Mouse (Mus musculus): ENCODE data around the gene Fam168a.

The Fam168a gene

DNA sequence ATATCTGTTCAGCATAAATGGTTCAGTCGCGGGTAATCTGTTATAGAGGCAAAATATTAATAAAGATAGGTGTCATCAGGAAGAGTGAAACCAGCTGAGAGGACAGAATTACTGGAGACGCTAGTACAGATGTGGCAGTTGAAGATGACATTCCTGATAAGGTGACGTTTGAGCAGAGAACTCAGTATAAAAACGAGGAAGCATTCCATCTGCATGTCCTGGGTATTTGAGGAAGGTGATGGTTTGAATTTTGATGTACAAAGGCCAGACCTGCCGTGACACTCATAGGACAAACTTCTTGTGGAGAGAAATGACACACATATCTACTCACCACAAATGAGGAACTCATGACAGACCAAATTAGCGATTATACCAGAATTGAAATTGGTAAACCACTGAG is 73.8 kb downstream of the Fam168a start:
- DNase-seq (ENCODE audit: low spot score): no peak

DNA sequence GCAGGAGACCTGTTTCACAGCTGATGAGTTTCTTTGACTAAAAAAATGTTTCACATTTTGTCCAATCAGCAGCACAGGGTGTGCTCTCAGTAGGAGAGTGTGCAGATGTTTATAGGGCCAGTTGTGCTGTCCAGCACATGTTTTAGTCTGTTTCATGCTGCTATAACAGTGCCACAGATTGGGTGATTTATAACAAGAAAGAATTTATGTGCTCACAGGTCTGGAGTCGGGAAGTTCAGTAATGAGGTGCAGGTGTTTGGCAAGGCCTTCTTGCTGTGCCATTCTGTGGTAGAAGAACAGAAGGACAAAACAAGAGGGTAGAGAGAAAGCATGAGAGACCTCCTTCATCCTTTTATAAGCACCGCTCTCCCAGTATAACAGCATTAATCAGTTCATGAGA is 78.2 kb downstream of the Fam168a start:
- no peak for DNase-seq (ENCODE audit: low spot score)

DNA sequence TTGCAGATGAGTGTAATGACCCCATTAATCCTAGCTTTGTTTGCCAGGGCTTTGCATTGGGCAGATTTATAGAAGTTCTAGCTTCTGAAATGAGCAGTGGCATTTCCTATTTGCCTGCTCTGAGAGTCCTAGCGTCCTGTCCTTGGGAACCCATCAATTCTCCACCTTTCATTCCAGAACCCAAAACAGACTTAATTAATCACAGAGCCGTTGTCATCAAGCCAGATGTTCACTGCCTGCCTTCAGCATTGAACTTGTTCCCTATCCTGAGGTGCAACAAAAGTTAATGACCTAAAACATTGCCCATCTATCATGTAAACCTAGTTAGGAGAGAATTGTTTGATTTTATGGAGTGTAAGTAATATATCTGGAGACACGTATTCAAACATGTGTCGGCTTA is 79.0 kb downstream of the Fam168a start:
- DNase-seq (ENCODE audit: low spot score): no peak

DNA sequence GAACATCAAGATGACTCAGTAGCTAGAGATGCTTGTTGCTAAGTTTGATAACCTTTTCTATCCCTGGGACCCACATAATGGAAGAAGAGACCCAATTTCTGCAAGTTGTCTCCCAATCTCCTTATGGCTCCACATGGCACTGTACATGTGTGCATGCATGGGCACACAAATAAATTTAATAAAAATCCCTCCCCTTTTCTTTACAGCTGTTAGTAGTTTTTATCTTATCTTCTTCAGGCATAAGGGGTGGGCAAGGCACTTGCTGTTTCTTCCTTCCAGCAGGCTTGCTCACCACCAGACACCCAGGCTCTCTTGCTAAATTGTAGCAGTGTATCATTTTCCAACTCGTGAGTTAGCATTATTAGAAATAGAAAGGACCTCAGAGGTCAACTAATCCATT is 79.6 kb downstream of the Fam168a start:
- DNase-seq (ENCODE audit: low spot score): no peak

DNA sequence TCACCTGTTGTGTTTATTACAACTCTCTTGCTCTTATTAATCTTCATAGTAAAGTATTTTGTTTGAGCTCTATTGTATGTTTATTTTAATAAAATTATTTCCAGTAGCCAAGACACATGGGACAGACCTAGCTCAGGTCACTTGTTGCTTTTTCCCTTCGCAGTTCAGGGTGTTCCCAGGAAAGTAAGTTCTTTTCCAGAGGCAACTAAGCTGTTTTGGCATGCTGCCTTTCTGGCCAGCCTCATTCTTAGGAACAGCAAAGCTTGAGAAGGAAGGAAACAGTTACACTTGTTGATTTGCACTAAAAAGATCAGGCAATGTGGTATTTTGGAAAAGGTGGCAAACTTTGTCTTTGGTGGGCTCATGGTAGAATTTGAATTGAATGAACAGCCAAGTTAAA is 81.9 kb downstream of the Fam168a start:
- no peak for DNase-seq (ENCODE audit: low spot score)

DNA sequence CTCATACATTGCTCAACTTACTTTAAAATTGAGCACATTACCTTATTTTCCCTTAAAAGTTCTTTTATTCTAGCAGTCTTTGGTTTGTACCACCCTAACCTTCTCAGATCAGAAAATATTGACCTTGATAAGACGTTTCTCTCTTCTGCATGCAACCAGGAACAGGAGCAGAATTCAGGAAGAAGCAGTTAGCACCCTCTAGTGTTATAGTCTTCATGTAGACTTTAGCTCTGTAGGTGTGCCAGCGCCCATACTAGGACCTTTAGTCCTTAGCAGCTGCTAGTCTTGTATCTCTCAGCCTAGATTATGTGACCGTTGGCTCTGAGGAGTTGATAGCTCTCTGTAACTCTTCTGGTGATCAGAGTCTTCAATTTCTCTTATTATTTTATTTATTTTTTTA is 92.4 kb downstream of the Fam168a start:
- DNase-seq (ENCODE audit: low spot score): no peak

DNA sequence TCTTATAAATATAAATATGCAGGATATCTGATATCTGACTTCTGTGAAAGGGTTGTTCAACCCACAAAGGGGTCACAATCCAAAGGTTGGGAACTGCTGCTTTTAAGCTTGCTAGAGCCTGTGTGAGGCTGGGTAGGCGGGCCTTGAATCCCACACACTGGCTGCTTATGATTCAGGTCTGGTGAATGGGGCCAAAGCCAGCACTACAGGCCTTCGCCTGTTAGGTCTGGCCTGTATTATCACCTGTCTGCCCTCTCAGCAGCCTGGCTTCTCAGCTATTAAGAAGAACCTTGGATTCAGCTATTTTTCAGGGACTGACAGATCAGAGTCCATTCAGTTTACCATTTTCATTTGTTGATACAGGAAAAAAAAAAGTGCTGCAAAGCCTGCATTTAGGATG is 99.0 kb downstream of the Fam168a start:
- DNase-seq (ENCODE audit: low spot score): no peak

DNA sequence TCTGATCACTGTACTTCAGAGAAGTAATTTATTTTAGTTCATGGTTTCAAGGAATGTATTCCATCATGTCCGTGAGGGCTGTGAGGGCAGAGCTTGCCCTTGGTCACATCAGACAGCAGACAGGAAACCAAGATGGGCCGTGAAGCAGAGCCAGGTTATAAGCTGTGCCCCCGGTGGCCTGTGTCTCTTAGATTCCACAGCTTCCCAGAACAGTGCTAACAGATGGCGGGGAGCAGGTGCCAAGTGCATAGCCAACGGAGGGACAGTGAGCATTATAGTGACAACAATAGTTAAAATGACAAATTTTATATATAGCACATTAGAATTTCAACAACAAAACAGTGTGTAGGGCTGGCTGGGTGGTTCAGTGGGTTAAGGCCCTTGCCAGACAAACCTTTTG is 105.5 kb downstream of the Fam168a start:
- no peak for DNase-seq (ENCODE audit: low spot score)

DNA sequence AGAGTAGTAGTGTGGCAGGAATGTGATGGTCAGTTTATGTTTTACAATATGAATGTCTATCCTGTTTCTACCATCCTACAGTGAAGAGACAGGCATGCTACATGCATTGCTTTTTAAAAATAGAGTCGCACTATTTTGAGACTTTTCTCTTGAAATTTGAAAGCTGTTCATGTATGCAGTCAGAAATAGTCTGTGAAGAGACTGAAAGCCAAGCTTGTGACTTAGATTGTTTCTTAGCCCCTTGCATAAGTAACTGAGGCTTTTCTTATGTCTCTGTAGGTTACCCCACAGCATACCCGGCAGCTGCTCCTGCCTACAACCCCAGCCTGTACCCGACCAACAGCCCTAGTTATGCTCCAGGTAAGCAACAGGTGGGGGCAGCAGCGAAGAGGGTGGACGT is 106.2 kb downstream of the Fam168a start:
- DNase-seq (ENCODE audit: low spot score): no peak

DNA sequence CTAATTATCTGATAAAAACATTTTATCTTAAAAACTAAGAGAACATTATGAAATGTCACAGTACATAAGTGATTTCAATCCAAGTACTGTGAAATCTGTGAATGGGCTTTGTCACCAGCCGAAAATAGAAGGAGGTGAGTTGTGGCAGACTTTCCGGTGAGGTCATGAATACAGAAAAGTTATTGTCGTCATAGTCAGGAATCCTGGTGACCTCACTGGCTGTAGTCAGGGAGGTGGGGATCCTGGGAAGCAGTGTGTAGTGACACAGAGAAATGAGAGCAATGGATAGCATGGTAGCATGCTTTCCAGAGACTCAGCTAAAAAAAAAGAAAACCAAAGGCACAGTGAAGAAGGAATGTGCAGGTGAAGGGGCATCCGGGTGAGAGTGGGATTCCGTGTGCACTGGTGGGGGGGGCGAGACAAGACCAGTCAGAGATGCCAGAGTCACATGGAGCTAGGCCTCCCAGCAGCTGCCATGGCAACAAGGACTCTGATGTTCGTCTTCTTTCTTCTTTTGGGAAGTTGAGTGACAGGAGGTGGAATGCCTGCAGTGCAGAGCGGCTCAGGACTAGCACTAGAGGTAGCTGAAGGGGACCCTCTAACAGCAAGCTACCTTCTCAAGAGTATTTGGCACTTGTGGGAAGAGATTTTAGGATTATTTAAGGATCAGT is 109.6 kb downstream of the Fam168a start:
- DNase-seq (ENCODE audit: low spot score): no peak

DNA sequence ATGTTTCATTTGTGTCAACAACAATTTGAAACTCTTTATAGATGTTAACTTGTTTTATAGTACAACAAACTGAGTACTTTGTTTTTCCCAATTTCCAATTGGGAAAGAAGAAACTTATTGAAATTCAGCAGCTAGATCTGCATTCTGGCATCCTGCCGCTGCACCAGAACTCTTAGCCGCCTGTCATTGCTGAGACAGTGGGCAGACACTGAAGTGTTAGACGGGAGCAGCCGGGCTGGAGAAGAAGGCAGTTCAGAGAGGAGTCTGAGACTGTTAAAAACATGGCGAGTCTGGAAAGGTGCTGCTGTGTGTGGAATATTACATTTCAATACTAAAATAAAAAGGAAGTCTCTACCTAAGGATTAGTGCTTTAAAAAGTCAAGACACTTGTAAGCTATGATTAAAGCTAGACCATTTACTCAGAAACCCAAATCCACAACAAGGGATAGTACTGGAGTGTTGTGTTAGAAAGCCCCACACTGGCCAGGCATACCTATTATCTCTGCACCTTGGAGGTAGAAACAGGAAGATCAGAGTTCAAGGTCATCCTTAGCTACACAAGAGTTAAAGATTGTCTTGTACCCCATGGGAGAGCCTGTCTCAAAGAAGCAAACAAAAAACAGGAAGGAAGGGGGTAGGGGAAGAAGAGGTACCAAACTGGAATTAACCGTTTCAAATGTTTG is 110.5 kb downstream of the Fam168a start:
- no peak for DNase-seq (ENCODE audit: low spot score)

DNA sequence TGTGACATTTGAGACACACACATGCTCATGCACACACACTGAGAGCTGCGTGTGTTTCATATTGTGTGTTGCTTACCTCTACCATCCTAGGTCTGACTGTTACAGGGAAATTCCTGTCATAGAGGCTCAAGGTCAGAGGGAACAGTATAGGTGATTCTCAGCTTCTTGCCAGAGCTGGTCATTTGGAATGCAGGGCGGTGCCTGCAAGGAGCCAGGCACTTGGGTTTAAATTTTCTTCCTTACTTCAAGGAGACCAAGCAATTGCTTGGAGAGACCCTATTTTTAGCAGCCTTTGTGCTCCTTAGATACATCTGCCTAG is 111.0 kb downstream of the Fam168a start:
- DNase-seq (ENCODE audit: low spot score): no peak

DNA sequence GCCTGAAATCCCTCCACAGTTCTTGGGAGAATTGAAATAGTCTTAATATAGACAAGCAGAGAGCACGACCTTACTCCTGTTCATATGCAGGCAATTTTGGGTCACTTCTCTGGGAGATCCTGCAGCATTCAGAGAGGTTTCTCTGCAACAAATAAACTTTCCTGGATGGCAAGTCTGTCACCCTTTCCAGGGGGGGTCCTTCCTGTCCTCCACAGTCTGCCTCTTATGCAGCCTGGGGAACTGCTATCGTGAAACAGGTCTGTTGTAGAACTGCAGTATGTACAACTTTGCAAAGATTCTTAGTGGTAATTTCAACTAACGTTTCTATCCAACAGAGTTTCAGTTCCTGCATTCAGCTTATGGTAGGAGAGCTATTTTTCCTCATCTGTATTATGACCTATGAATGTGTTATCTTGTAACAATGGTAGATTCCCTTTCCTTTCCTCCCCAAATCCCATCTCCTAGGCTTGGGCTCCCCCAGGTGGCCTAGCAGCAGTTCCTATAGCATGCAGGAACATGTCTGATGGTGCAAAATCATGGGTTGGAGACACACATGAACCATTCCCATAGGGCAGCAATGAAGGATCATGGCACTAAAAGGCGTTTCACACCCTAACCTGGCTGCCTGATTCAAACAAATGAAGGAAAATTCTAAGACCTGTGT is 112.1 kb downstream of the Fam168a start:
- DNase-seq (ENCODE audit: low spot score): no peak

DNA sequence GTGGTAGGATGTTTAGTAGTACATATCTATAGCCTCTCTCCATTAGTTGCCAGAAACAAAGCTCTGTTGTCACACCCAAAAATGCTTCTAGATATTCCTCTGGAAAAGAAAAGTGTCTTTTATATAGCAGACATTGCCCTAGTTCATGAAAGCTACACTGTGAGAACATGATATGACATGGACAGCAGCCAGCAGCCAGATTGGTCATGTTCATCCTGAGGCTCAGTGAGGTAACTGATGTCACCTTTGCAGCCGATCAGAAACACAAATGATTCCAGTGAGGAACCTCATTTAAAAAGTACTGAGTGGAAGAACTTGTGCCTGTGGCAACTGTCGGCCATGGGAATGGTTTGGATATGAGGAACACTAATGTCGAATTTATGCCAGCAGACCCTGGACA is 118.2 kb downstream of the Fam168a start:
- no peak for DNase-seq (ENCODE audit: low spot score)

DNA sequence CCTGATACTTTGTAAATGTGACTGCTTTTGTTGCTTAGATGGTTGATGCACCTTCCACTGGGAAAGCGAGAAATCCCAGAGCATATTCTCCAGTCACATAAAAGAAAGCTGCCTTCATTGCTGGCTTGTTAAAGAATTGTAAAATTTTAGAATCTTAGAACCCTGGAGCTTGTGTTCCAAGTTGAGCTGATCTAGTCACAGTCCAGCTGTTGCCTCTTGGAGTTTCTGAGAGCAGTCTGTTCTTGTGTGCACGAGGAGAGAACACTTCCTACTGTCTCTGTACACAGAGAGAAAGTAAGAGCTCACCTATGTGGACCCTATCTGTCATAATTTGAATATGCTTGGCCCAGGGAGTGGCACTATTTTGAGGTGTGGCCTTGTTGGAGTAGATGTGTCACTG is 122.1 kb downstream of the Fam168a start:
- DNase-seq (ENCODE audit: low spot score): no peak

DNA sequence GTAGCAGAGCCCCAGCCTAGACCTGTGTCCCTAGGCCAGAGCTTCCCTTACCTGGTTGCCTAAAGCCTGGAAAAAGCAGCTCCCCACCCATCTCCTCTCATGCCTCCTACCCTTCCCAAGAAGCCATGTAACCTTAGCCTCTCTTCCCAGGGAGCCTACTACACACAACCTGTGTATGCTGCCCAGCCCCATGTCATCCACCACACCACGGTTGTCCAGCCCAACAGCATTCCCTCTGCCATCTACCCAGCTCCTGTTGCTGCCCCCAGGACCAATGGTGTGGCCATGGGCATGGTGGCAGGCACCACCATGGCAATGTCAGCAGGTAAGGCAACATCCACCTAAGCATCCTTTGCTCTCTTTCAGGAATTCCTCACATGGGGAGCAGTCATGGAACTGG is 127.4 kb downstream of the Fam168a start:
- no peak for DNase-seq (ENCODE audit: low spot score)

DNA sequence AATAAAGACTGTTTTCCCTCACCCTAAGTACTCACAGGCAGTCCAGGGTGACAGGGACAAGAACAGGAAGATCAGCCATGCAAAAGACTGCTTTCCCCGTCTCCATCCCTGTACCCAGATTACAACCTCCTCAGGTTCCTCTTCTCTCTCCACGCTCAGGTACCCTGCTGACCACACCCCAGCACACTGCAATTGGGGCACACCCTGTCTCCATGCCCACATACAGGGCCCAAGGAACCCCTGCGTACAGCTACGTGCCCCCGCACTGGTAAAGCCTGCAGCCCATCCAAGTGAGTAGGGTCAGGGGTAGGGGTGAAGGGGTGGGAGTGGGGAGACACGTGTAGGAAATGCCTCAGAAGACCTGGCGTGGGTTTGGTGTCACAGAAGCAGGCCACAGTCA is 128.7 kb downstream of the Fam168a start:
- DNase-seq (ENCODE audit: low spot score): no peak

DNA sequence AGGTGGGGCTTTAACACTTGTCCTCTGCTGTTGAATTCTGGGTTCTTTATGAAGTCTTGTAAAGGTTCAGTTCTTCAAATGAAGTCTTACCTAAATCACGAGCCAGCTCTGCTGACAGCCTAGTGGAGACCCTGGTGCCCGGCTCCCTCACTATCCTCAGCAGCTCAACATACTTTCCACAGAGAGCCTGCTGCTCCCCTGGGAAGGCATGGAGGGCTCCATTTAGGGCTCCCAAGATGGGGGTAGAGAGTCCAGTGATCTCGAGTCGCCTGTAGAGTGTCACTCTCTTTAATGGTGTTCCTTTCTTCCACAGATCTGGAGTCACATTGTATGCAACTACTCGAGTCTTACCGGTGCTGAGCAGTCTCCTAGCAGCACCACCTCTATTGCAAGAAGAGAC is 129.3 kb downstream of the Fam168a start:
- DNase-seq (ENCODE audit: low spot score): no peak

DNA sequence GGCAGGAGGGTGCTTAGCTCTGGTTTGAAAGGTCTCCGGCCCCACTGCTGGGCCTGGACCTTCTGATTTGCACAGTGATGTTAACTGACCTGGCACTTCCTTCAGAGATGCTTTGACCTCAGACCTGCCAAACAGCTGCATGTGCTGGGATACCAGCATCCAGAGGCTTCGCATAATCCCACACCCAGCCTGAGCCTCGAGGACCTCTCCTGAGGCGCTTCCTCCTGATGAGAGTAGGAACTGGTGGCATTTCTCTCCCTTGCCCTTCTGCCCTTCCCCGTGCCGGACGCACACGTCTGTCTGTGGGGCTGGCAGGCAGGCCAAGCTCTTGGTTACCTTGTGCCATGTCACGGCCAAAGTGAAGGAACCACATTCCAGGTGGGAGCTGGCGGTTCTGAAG is 130.2 kb downstream of the Fam168a start:
- no peak for DNase-seq (ENCODE audit: low spot score)

DNA sequence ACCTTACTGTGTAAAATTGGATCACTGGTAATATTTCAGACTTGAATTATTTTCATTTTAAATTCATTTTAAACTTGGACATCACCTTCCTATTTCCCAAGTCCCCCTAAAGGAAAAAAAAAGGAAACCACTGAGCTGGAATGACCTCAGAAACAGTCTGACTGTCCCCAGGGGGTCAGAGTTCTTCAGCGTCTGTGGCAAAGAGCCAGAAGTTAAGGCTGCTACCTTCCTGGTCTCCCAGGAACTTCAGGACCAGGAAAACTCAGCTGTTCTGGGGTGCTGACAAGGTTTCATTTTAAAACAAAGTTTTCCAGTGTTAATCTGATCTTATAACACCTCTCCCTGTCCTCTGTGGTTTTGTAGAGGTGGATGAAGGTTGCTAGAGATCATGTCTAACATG is 131.3 kb downstream of the Fam168a start:
- DNase-seq (ENCODE audit: low spot score): no peak

DNA sequence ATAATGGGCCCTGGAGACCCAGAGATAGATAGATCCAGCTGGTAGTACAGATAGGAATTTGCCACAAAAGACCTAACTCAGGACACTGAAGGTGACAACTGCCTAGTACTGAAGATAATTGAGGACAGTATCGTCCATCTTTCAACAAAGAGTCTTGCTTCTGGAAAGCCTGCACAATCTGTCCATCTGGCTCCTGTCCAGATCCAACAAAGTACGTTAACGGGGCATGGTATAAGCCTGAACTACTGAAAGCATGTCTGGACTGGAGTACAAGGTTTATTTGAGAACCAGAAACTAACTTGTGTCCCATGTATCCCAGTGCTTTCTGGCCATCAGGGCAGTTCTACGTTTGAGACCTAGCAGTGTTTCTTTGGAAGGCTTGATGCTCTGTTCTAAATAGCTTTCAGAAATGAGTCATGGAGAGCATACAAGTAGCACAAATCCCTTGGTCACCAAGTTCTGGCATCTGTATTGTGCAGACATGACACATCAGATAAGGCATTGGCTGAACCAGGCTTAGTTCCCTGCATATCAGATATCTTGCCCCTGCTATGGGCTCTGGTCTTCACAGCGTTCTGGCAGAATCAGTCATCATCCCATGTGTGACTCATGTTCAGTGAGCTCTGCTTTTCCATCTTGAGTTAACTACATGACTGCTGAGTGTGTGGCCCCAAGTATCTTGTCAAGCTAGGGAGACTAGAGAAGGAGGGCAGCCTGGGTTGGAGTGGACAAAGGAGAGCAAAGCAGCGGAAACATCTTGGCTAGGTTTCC is 133.4 kb downstream of the Fam168a start:
- no peak for DNase-seq (ENCODE audit: low spot score)

DNA sequence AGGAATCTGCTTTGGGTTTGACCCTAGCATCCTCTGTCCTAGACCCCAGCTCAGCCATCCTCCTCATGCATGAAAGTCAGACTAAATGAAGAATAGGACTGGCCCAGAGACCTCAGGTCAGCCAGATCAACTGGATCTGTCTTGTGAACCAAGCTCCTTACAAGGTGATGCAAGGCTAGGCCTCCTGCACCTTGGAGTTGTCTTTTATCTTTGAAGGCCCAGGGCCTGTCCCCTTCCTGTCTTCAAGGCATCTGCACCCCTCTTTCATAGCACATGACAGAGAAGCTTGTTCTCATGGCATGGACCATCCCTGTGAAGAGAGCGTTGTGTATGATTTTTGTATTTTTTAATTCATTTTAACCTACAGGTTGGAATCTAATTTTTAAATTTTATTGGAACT is 134.5 kb downstream of the Fam168a start:
- no peak for DNase-seq (ENCODE audit: low spot score)

DNA sequence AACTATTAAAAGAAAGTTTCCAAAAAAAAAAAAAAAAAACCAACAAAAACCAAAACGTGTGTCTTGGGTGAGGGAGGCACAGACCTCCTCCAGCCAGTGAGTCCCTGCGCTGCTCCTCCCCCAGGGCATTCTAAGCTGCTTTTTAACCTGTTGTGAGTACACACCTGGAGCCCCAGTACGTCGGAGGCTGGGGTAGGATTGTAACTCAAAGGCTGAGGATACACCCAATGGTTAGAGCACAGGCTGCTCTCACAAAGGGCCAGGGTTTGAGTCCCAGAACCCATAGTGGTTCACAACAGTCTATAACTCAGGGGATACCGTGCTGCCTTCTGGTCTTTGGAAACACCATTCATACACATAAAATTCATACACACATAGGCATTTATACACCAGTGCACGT is 135.2 kb downstream of the Fam168a start:
- DNase-seq (ENCODE audit: low spot score): no peak

All from ovary, postnatal 14 days (tissue).